9 mouse cellular contexts compared by ENCODE assay signal in genomic region chr5:72646996-72647395, GRCm38 (mm10). TPM values are rescaled to one million over a fixed set of nuclear protein-coding genes. Genes with fewer than 3 reads are reported as not detected.
DNase-seq lines count a peak whose midpoint lies in the region; ATAC-seq and TF ChIP-seq lines count a peak whose summit lies in the region.
"Had no signal": no experiment of that assay in that cellular context is flagged by ENCODE, and none has a peak within 500 bp of the region (broad histone marks: within the 10 kb centered on the region; RNA-seq: fewer than 3 reads in every experiment).

No protein-coding gene starts in this region.

- peaks cover 3 to 8% of the 10 kb centered on the region in 2 experiments; a peak in 3 of 4 replicates for H3K4me1 ChIP-seq in heart, embryonic 14.5 days (ENCODE audit: control insufficient read depth in 2 of 2, insufficient read depth in 2 of 2, low read length in 2 of 2)
- peaks cover 13% of the 10 kb centered on the region for H3K4me1 ChIP-seq in G1E (ENCODE audit: insufficient read depth, low read depth, low read length)
- peaks cover 3% of the 10 kb centered on the region; the same call in 1 of the 2 replicates for H3K4me1 ChIP-seq in hindbrain, embryonic 11.5 days (replicated peaks; ENCODE audit: control insufficient read depth, insufficient read depth, low read length)

- no peak for ATAC-seq in heart, embryonic 14.5 days (ENCODE audit: insufficient number of reproducible peaks, insufficient read depth, low FRiP score, low read depth)
- ATAC-seq in G1E (ENCODE audit: extremely low read depth, insufficient number of reproducible peaks, low FRiP score, poor library complexity, severe bottlenecking): no peak
- ATAC-seq in hindbrain, embryonic 11.5 days (ENCODE audit: low FRiP score): peak; percentile 34; the same call in 1 of the 2 replicates
- peak; percentile 2; the same call in 1 of the 2 replicates for ATAC-seq in megakaryocyte progenitor cell, adult 5-6 weeks (replicated peaks; ENCODE audit: poor library complexity)

- H3K4me2 ChIP-seq in heart, embryonic 14.5 days (ENCODE audit: low read length): peak overlapping the region; percentile 93
- peak overlapping the region; percentile 77 for H3K4me2 ChIP-seq in hindbrain, embryonic 11.5 days (replicated peaks; ENCODE audit: low read depth, low read length)

- H3K4me3 ChIP-seq in heart, embryonic 14.5 days (ENCODE audit: control insufficient read depth in 1 of 2, insufficient read depth in 1 of 2, low read depth in 1 of 2, low read length in 2 of 2): peak overlapping the region; percentile 47 to 53
- H3K4me3 ChIP-seq in G1E (ENCODE audit: low read depth, low read length): peak overlapping the region; percentile 68; the same call in 1 of the 2 replicates
- H3K4me3 ChIP-seq in hindbrain, embryonic 11.5 days (ENCODE audit: low read depth, low read length): peak overlapping the region; percentile 40

- no peak for TF ChIP-seq CTCF in G1E (IDR thresholded peaks at IDR 0.05; ENCODE audit: low read depth, low read length)

- DNase-seq in heart, postnatal 14 days: no peak
- DNase-seq in G1E (ENCODE audit: low spot score): no peak
- no peak for DNase-seq in hindbrain, embryonic 11.5 days (ENCODE audit: low spot score)
- no peak for DNase-seq in retina, postnatal 1 day
- DNase-seq in adipocyte (ENCODE audit: low spot score): no peak
- no peak for DNase-seq in cerebellum, adult 8-10 months

- H3K27me3 ChIP-seq in heart, embryonic 14.5 days (ENCODE audit: control insufficient read depth, insufficient read depth, low read length): peaks cover 39% of the 10 kb centered on the region
- H3K27me3 ChIP-seq in G1E (ENCODE audit: insufficient read depth, low read length): peaks cover 22% of the 10 kb centered on the region
- H3K27me3 ChIP-seq in hindbrain, embryonic 11.5 days (ENCODE audit: control insufficient read depth, insufficient read depth, low read length): peaks cover 6% of the 10 kb centered on the region

- H3K9me3 ChIP-seq in heart, embryonic 14.5 days (ENCODE audit: control insufficient read depth, low read length): no peaks in the 10 kb centered on the region
- H3K9me3 ChIP-seq in G1E (replicated peaks): no peaks in the 10 kb centered on the region
- no peaks in the 10 kb centered on the region for H3K9me3 ChIP-seq in hindbrain, embryonic 11.5 days (ENCODE audit: control insufficient read depth, low read length)

- 32% methylated on average over 10 of the region's 10 CpGs for WGBS in heart, embryonic 14.5 days
- 32% methylated on average over 10 of the region's 10 CpGs for WGBS in hindbrain, embryonic 11.5 days

- H3K27ac ChIP-seq in heart, embryonic 14.5 days (replicated peaks in 1 of 2; ENCODE audit: control insufficient read depth in 1 of 2, insufficient read depth in 1 of 2, low read depth in 2 of 2, low read length in 2 of 2): no peak overlapping the region
- H3K27ac ChIP-seq in hindbrain, embryonic 11.5 days (ENCODE audit: low read depth, low read length): no peak overlapping the region

- H3K9ac ChIP-seq in heart, embryonic 14.5 days (ENCODE audit: low read length): no peak overlapping the region
- no peak overlapping the region for H3K9ac ChIP-seq in hindbrain, embryonic 11.5 days (ENCODE audit: low read depth, low read length)

- H3K36me3 ChIP-seq in heart, embryonic 14.5 days (ENCODE audit: control insufficient read depth, insufficient read depth, low read length): no peaks in the 10 kb centered on the region
- H3K36me3 ChIP-seq in G1E (replicated peaks): no peaks in the 10 kb centered on the region
- H3K36me3 ChIP-seq in hindbrain, embryonic 11.5 days (ENCODE audit: control insufficient read depth, insufficient read depth, low read length): no peaks in the 10 kb centered on the region

- intact Hi-C loops in heart, postnatal 14 days (cut with DNase I): no loop called here

RNA-seq across cellular contexts. Expression of gene Nipal1, which starts 0.6 kb away (rescaled TPM):
- polyA plus RNA-seq in heart, embryonic 14.5 days (2014; fragmentation: Nextera tagmentation; extraction: Ambion mirVana): 0.16 TPM in 1 of 2 replicates, not detected in the other
- under 1 TPM in 1 of 2 experiments, not detected in 1; 0.49 TPM for total RNA-seq in heart, postnatal 14 days (2021)
- total RNA-seq in G1E (2014; fragmentation: Nextera tagmentation) (not detected in 2 replicates), G1E (2017) (0.05 and 0.17 TPM in 2 replicates)
- polyA plus RNA-seq in G1E (2012): not detected in 2 replicates
- polyA plus RNA-seq in hindbrain, embryonic 11.5 days (2014; fragmentation: Nextera tagmentation; extraction: Ambion mirVana): 0.36 and 0.45 TPM in 2 replicates
- total RNA-seq in megakaryocyte progenitor cell, adult 5-6 weeks (2015): not detected in 2 replicates
- total RNA-seq in megakaryocyte progenitor cell, adult 5-6 weeks (2017): 1.3 TPM in 1 of 2 replicates, not detected in the other
- total RNA-seq: layer of hippocampus, postnatal 25 days had no signal

RNA-seq across cellular contexts. Expression of gene Cnga1, which starts 2.9 kb away (rescaled TPM):
- not detected in 2 replicates for polyA plus RNA-seq in heart, embryonic 14.5 days (2014; fragmentation: Nextera tagmentation; extraction: Ambion mirVana)
- total RNA-seq in heart, postnatal 14 days (2021): under 1 TPM in 1 of 2 experiments, not detected in 1; 0.29 TPM
- total RNA-seq in G1E (2014; fragmentation: Nextera tagmentation) (4.9 TPM in 1 of 2 replicates, not detected in the other), G1E (2017) (0.06 and 0.27 TPM in 2 replicates)
- polyA plus RNA-seq in G1E (2012): not detected in 2 replicates
- polyA plus RNA-seq in hindbrain, embryonic 11.5 days (2014; fragmentation: Nextera tagmentation; extraction: Ambion mirVana): not detected in 2 replicates
- not detected in 2 replicates for total RNA-seq in megakaryocyte progenitor cell, adult 5-6 weeks (2015)
- total RNA-seq in megakaryocyte progenitor cell, adult 5-6 weeks (2017): not detected in 2 replicates
- total RNA-seq: layer of hippocampus, postnatal 25 days had no signal

RNA-seq across cellular contexts. Expression of gene Gm5868, which starts 59.6 kb away (rescaled TPM):
- polyA plus RNA-seq in heart, embryonic 14.5 days (2014; fragmentation: Nextera tagmentation; extraction: Ambion mirVana): 0.15 TPM in 2 replicates
- not detected for total RNA-seq in heart, postnatal 14 days (2021)
- total RNA-seq in G1E (2014; fragmentation: Nextera tagmentation) (not detected in 2 replicates), G1E (2017) (0.16 and 0.29 TPM in 2 replicates)
- not detected in 2 replicates for polyA plus RNA-seq in G1E (2012)
- 5.9 and 6.3 TPM in 2 replicates for polyA plus RNA-seq in hindbrain, embryonic 11.5 days (2014; fragmentation: Nextera tagmentation; extraction: Ambion mirVana)
- not detected in 2 replicates for total RNA-seq in megakaryocyte progenitor cell, adult 5-6 weeks (2015)
- not detected in 2 replicates for total RNA-seq in megakaryocyte progenitor cell, adult 5-6 weeks (2017)

Comparison
In these comparisons a context has a peak if more than half of its experiments do, and no peak if none do; other contexts are left out.
1. ATAC-seq: peak in hindbrain, embryonic 11.5 days (single experiment) and megakaryocyte progenitor cell, adult 5-6 weeks (single experiment); none in heart, embryonic 14.5 days (single experiment) and G1E (single experiment).
2. Peak in every context shown above with its lines, with median percentiles within 50 percentile points of each other: H3K4me3 ChIP-seq.